ENCODE assay signal across 8 mouse cellular contexts in genomic region chr3:108283241-108283561, GRCm38 (mm10). TPM values are rescaled to one million over a fixed set of nuclear protein-coding genes. Genes with fewer than 3 reads are reported as not detected.
DNase-seq lines count a peak whose midpoint lies in the region; ATAC-seq and TF ChIP-seq lines count a peak whose summit lies in the region.

No protein-coding gene starts in this region.

- TF ChIP-seq EP300 in MEL (IDR thresholded peaks at IDR 0.05; ENCODE audit: low read depth in 1 of 2, low read length in 2 of 2), result no peak

- no peak for TF ChIP-seq POLR2A in MEL (IDR thresholded peaks at IDR 0.05; ENCODE audit: control insufficient read depth in 1 of 2, insufficient read depth in 1 of 2, low read depth in 1 of 2, low read length in 2 of 2, poor library complexity in 1 of 2)

- ATAC-seq in heart, embryonic 13.5 days (ENCODE audit: extremely low read depth, insufficient number of reproducible peaks, low FRiP score, low TSS enrichment), result no peak
- no peak for ATAC-seq in hindbrain, embryonic 11.5 days (ENCODE audit: low FRiP score)
- no peak for ATAC-seq in granulocyte monocyte progenitor cell, adult 5-6 weeks (replicated peaks; ENCODE audit: poor library complexity, severe bottlenecking)

- no peaks in the 10 kb centered on the region for H3K9me3 ChIP-seq in heart, embryonic 13.5 days
- H3K9me3 ChIP-seq in MEL (replicated peaks; ENCODE audit: insufficient read depth, low read length), result no peaks in the 10 kb centered on the region
- no peaks in the 10 kb centered on the region for H3K9me3 ChIP-seq in hindbrain, embryonic 11.5 days (ENCODE audit: control insufficient read depth, low read length)

- no peaks in the 10 kb centered on the region for H3K27me3 ChIP-seq in heart, embryonic 13.5 days (replicated peaks)
- H3K27me3 ChIP-seq in MEL (ENCODE audit: control insufficient read depth in 1 of 2, insufficient read depth in 2 of 2, low read length in 2 of 2), result no peaks in the 10 kb centered on the region
- H3K27me3 ChIP-seq in hindbrain, embryonic 11.5 days (ENCODE audit: control insufficient read depth, insufficient read depth, low read length), result no peaks in the 10 kb centered on the region

- H3K36me3 ChIP-seq in heart, embryonic 13.5 days, result peaks cover 24% of the 10 kb centered on the region
- H3K36me3 ChIP-seq in MEL (ENCODE audit: control insufficient read depth in 1 of 2, insufficient read depth in 2 of 2, low read length in 2 of 2), result peaks cover 0 to 3% of the 10 kb centered on the region in 2 experiments; a peak in 2 of 4 replicates
- no peaks in the 10 kb centered on the region for H3K36me3 ChIP-seq in hindbrain, embryonic 11.5 days (ENCODE audit: control insufficient read depth, insufficient read depth, low read length)
- peaks cover 1% of the 10 kb centered on the region; the same call in 1 of the 2 replicates for H3K36me3 ChIP-seq in macrophage (ENCODE audit: inconsistent target)

- H3K79me2 ChIP-seq in MEL (ENCODE audit: control insufficient read depth, insufficient read depth, low read length, poor library complexity) (peaks cover 1% of the 10 kb centered on the region; the same call in 1 of the 2 replicates), macrophage (ENCODE audit: inconsistent target) (peaks cover 7% of the 10 kb centered on the region; the same call in 1 of the 2 replicates)

- peak overlapping the region; percentile 96 for H3K9ac ChIP-seq in heart, embryonic 13.5 days
- H3K9ac ChIP-seq in MEL (ENCODE audit: control insufficient read depth, low read depth, low read length, poor library complexity, severe bottlenecking), result peak overlapping the region; percentile 74
- peak overlapping the region; percentile 66 for H3K9ac ChIP-seq in hindbrain, embryonic 11.5 days (ENCODE audit: low read depth, low read length)

- H3K27ac ChIP-seq in heart, embryonic 13.5 days (replicated peaks), result peak overlapping the region; percentile 81
- H3K27ac ChIP-seq in MEL (ENCODE audit: control insufficient read depth, low read depth, low read length) (peak overlapping the region; percentile 81), macrophage (peak overlapping the region; percentile 0; the same call in 1 of the 2 replicates)
- peak overlapping the region; percentile 88 for H3K27ac ChIP-seq in hindbrain, embryonic 11.5 days (ENCODE audit: low read depth, low read length)

- WGBS in heart, embryonic 13.5 days, result 14% methylated on average over 6 of the region's 6 CpGs
- WGBS in hindbrain, embryonic 11.5 days, result 15% methylated on average over 6 of the region's 6 CpGs
- 28% methylated on average over 6 of the region's 6 CpGs for WGBS in macrophage (ENCODE audit: missing documents)

- H3K4me3 ChIP-seq in heart, embryonic 13.5 days, result peak overlapping the region; percentile 94
- H3K4me3 ChIP-seq in MEL (ENCODE audit: control insufficient read depth in 1 of 2, insufficient read depth in 1 of 2, low read depth in 2 of 2, low read length in 2 of 2) (peak overlapping the region; percentile 75 to 82), macrophage (ENCODE audit: inconsistent target) (peak overlapping the region; percentile 40)
- peak overlapping the region; percentile 94 for H3K4me3 ChIP-seq in hindbrain, embryonic 11.5 days (ENCODE audit: low read depth, low read length)

- no peak for DNase-seq in heart, postnatal 4 days
- peak; percentile 62 for DNase-seq in MEL (ENCODE audit: low read depth, low spot score)
- DNase-seq in hindbrain, embryonic 11.5 days (ENCODE audit: low spot score), result no peak
- no peak for DNase-seq in thymus, postnatal 25 days
- DNase-seq in frontal cortex, postnatal 14 days (ENCODE audit: low spot score in 2 of 2), result no peak

- H3K4me2 ChIP-seq in heart, embryonic 13.5 days, result peak overlapping the region; percentile 88
- H3K4me2 ChIP-seq in hindbrain, embryonic 11.5 days (replicated peaks; ENCODE audit: low read depth, low read length), result peak overlapping the region; percentile 82

- no peak for TF ChIP-seq CTCF in MEL (IDR thresholded peaks at IDR 0.05 in 2 of 3, conservative IDR thresholded peaks at IDR 0.05 in 1 of 3; ENCODE audit: control insufficient read depth in 1 of 3, insufficient read depth in 1 of 3, low read depth in 2 of 3, low read length in 3 of 3, poor library complexity in 1 of 3, severe bottlenecking in 1 of 3)

- TF ChIP-seq RAD21 in MEL (IDR thresholded peaks at IDR 0.05; ENCODE audit: low read depth, low read length), result no peak

- peaks cover 46% of the 10 kb centered on the region for H3K4me1 ChIP-seq in heart, embryonic 13.5 days
- H3K4me1 ChIP-seq in MEL (ENCODE audit: control insufficient read depth in 1 of 2, insufficient read depth in 2 of 2, low read length in 2 of 2), result peaks cover 0 to 4% of the 10 kb centered on the region in 2 experiments; a peak in 1 of 4 replicates
- H3K4me1 ChIP-seq in hindbrain, embryonic 11.5 days (replicated peaks; ENCODE audit: control insufficient read depth, insufficient read depth, low read length), result peaks cover 8% of the 10 kb centered on the region

TF ChIP-seq in MEL, 35 proteins besides CTCF, POLR2A, EP300 and RAD21:
- no peak for TF ChIP-seq RCOR1 (IDR thresholded peaks at IDR 0.05; ENCODE audit: low read depth, low read length)
- peak; percentile 91; the same call in 1 of the 2 replicates for TF ChIP-seq CHD1 (IDR thresholded peaks at IDR 0.05; ENCODE audit: low read depth, low read length)

RNA-seq across cellular contexts. Expression of gene Sort1, which starts 0.7 kb away (rescaled TPM):
- polyA plus RNA-seq in heart, embryonic 13.5 days (2015; fragmentation: Nextera tagmentation; extraction: Ambion mirVana), result 8.9 and 11.9 TPM in 2 replicates
- 10 to 100 TPM; 28.9 to 32.3 TPM for total RNA-seq in heart, postnatal 4 days (2021)
- total RNA-seq in MEL (2012; rRNA removed), result 10.2 and 12.3 TPM in 2 replicates
- polyA plus RNA-seq in MEL (2012; ENCODE audit: insufficient read depth in 1 of 2, insufficient read length in 2 of 2, low read depth in 1 of 2, low replicate concordance in 2 of 2, missing spikeins in 1 of 2), result 10 to 100 TPM; 22.7 to 28.3 TPM
- polyA plus RNA-seq in hindbrain, embryonic 11.5 days (2014; fragmentation: Nextera tagmentation; extraction: Ambion mirVana), result 20.2 and 27.5 TPM in 2 replicates
- 10 to 100 TPM in 9 of 26 experiments, 1 to 10 TPM in 13, under 1 TPM in 4; 0.55 to 26.7 (median 4.7) TPM for total RNA-seq in macrophage (2018; cell fraction: chromatin; rRNA removed)
- total RNA-seq in macrophage (2018; cell fraction: cytosol; rRNA removed), result 10 to 100 TPM in 13 of 26 experiments, 1 to 10 TPM in 13; 2.4 to 62.4 (median 17.2) TPM
- 10 to 100 TPM in 13 of 26 experiments, 1 to 10 TPM in 13; 2.8 to 56.2 (median 9.7) TPM for total RNA-seq in macrophage (2018; cell fraction: nucleus; rRNA removed)
- 26.1 to 55.7 TPM (median 27.5 TPM) in 3 replicates for polyA plus RNA-seq in macrophage (2018)
- total RNA-seq in granulocyte monocyte progenitor cell, adult 5-6 weeks (2014; fragmentation: Nextera tagmentation), result 55.1 and 58.8 TPM in 2 replicates
- 45.6 and 50.2 TPM in 2 replicates for total RNA-seq in granulocyte monocyte progenitor cell, adult 5-6 weeks (2017)

RNA-seq across cellular contexts. Expression of gene Psma5, which starts 26.5 kb away (rescaled TPM):
- polyA plus RNA-seq in heart, embryonic 13.5 days (2015; fragmentation: Nextera tagmentation; extraction: Ambion mirVana), result 213 and 243 TPM in 2 replicates
- 10 to 100 TPM; 77.4 to 81.8 TPM for total RNA-seq in heart, postnatal 4 days (2021)
- 353 and 414 TPM in 2 replicates for total RNA-seq in MEL (2012; rRNA removed)
- polyA plus RNA-seq in MEL (2012; ENCODE audit: insufficient read depth in 1 of 2, insufficient read length in 2 of 2, low read depth in 1 of 2, low replicate concordance in 2 of 2, missing spikeins in 1 of 2) (100 to 1,000 TPM in 1 of 2 experiments, not detected in 1; 429 TPM), macrophage (2018) (106 to 127 TPM (median 113 TPM) in 3 replicates)
- 275 and 296 TPM in 2 replicates for polyA plus RNA-seq in hindbrain, embryonic 11.5 days (2014; fragmentation: Nextera tagmentation; extraction: Ambion mirVana)
- 10 to 100 TPM in 21 of 26 experiments, 1 to 10 TPM in 5; 3.3 to 39.8 (median 21.6) TPM for total RNA-seq in macrophage (2018; cell fraction: chromatin; rRNA removed)
- 100 to 1,000 TPM in 13 of 26 experiments, 10 to 100 TPM in 13; 67.4 to 197 (median 110) TPM for total RNA-seq in macrophage (2018; cell fraction: cytosol; rRNA removed)
- 10 to 100 TPM; 13.8 to 96.6 (median 42.6) TPM for total RNA-seq in macrophage (2018; cell fraction: nucleus; rRNA removed)
- total RNA-seq in granulocyte monocyte progenitor cell, adult 5-6 weeks (2014; fragmentation: Nextera tagmentation), result 258 and 273 TPM in 2 replicates
- 264 and 296 TPM in 2 replicates for total RNA-seq in granulocyte monocyte progenitor cell, adult 5-6 weeks (2017)

RNA-seq across cellular contexts. Expression of gene Sypl2, which starts 56.8 kb away (rescaled TPM):
- 2.4 and 3.2 TPM in 2 replicates for polyA plus RNA-seq in heart, embryonic 13.5 days (2015; fragmentation: Nextera tagmentation; extraction: Ambion mirVana)
- 1 to 10 TPM; 2.6 to 4.1 TPM for total RNA-seq in heart, postnatal 4 days (2021)
- not detected in 2 replicates for total RNA-seq in MEL (2012; rRNA removed)
- polyA plus RNA-seq in MEL (2012; ENCODE audit: insufficient read depth in 1 of 2, insufficient read length in 2 of 2, low read depth in 1 of 2, low replicate concordance in 2 of 2, missing spikeins in 1 of 2) (not detected), macrophage (2018) (0.04 TPM in 1 of 3 replicates, not detected in the others)
- polyA plus RNA-seq in hindbrain, embryonic 11.5 days (2014; fragmentation: Nextera tagmentation; extraction: Ambion mirVana), result 0.47 and 0.59 TPM in 2 replicates
- under 1 TPM in 3 of 26 experiments, not detected in 23; 0.13 to 0.24 (median 0.18) TPM for total RNA-seq in macrophage (2018; cell fraction: chromatin; rRNA removed)
- total RNA-seq in macrophage (2018; cell fraction: cytosol; rRNA removed), result under 1 TPM in 4 of 26 experiments, not detected in 22; under 0.01 to 0.10 (median 0.05) TPM
- total RNA-seq in macrophage (2018; cell fraction: nucleus; rRNA removed), result under 1 TPM in 2 of 26 experiments, not detected in 24; 0.14 to 0.16 TPM
- total RNA-seq in granulocyte monocyte progenitor cell, adult 5-6 weeks (2014; fragmentation: Nextera tagmentation), result not detected in 2 replicates
- total RNA-seq in granulocyte monocyte progenitor cell, adult 5-6 weeks (2017), result not detected in 2 replicates

Comparison
In these comparisons a context has a peak if more than half of its experiments do, and no peak if none do; other contexts are left out.
1. H3K27ac ChIP-seq: peak in every context shown above with its lines; median percentile 88 in hindbrain, embryonic 11.5 days; 81 in heart, embryonic 13.5 days; 81 in MEL; 0 in macrophage.
2. H3K4me3 ChIP-seq: peak in every context shown above with its lines; median percentile 94 in heart, embryonic 13.5 days; 94 in hindbrain, embryonic 11.5 days; 78 in MEL; 40 in macrophage.